Mouse (Mus musculus): ENCODE data around the gene Slc25a38.
A peak's percentile ranks its signal among the peaks of the same experiment; 100 is the strongest.

The Slc25a38 gene

GRCm38 (mm10) chr9:120110211-120111018 is at the start of gene Slc25a38:
Gene Slc25a38 (plus strand): TSS chr9:120110374.
- peak; percentile 100 for DNase-seq

- no peak for DNase-seq
These were observed 45.9 kb upstream of the Slc25a38 start for GRCm38 (mm10) chr9:120064317-120064716.

DNA sequence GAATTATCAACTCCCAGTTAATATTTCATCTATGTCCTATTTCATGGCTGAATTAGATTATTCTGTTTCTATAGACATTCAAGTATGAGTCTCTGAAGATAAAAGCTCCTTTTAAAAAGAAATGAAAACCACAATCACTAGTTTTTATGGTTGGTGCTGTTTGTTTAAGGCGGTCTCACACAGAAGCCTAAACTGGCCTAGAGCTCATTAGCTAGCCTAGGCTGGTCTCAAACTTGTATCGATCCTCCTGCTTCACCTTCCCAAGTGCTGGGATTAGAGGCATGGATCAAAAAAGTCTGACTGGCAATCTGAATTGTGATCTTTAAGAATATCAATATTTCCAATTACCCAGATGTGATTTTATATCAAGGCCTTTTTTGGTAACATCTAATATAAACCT is 42.6 kb upstream of the Slc25a38 start:
- DNase-seq, result no peak

- peak; percentile 94 for DNase-seq
These were observed 42.1 kb upstream of the Slc25a38 start for GRCm38 (mm10) chr9:120068047-120068446.

GRCm38 (mm10) chr9:120069779-120070178 is 40.4 kb upstream of the Slc25a38 start, which contains the start of gene Cx3cr1:
Gene Cx3cr1 (minus strand): TSS chr9:120069879.
- peak; percentile 73 for DNase-seq

DNA sequence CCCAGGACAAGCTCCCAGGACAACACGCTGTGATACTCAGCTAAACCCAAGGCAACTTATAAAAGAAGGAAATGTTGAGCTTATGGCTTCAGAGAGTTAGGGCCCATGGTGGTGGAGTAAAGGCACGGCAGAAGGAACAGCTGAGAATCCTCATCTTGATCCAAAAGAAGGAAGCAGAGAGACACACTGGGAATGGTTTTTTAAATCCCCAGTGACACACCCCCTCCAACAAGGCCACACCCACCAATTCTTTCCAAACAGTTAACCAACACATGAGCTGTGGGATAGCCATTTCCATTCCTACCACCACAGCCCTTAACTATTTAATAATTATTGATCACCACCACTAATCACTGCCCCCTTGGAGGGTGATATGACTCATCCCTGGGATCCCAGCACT is 38.9 kb upstream of the Slc25a38 start:
- peak; percentile 89 for DNase-seq

DNA sequence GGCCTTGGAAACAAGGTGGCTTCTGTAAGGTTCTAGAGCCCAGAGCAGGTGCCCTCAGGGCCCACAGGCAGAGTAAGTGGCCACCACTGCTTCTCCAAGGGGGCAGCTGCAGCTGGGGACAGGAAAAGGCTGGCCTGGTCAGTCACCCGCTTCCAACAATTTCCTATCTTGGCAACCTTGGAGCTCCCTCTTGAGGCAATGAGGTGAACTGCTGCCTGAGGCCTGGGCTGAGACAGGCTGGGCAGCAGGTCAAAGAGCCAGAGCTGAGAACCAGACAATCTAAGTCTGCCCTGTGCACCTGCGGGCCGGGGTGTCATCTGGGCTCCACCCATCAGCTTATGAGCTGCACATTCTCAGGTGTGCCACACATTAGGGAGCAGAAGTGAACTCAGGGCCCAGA is 37.0 kb upstream of the Slc25a38 start:
- DNase-seq, result peak; percentile 96

DNA sequence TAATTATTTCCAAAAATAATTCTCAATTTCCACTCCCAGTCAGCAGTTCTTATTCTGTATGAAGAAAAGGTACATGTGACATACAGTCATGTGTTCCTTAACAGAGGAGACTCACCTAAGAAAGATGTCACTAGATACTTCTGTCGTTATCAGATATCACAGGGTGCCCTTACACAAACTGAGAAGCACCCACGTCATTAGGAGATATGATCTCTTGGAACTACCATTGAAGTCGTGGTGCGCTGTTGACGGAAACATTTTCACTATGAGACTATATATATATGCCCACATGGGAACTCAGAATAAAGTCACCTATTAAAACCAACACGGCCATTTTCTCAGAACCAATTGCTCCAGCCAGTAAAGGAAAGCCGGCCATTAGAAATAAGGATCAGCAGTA is 35.7 kb upstream of the Slc25a38 start:
- DNase-seq, result peak; percentile 46

DNA sequence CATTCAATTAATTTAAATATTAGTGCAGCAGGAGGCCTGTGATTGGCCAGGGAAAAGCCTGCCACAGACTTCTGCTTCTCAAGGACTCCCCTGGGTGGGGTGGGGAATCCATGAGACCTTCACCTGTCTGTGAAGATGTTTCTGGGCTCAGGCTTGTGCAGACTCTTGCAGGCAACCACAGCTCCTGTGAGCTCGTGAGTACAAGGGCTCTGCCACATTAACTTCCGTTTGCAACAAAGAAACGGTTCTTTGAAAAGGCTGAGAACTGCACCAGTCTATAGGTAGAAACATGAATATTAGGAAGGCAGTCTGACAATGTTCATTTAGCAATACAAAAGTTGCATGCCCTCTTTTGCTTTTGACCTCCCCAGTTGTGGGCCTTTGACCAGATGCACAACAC is 31.9 kb upstream of the Slc25a38 start:
- no peak for DNase-seq

DNA sequence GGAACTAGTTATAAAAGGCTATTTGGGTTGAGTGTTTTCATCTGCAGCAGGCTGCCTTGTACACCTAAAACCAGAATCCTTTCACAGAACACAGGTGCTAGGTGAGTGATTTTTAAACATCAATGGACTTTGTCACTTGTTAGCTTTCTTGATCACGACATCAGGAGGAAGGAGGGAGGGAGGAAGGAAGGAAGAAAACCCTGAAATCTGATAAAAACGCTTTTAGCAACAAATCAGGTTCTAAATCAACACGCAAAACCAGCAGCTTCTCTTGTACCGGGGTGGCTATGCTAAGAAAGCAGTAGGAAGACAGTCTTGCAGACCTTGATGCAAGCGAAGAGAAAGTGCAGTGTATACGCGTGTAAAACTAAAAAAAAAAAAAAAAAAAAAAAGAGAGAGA is 30.3 kb upstream of the Slc25a38 start:
- DNase-seq, result peak; percentile 44

DNA sequence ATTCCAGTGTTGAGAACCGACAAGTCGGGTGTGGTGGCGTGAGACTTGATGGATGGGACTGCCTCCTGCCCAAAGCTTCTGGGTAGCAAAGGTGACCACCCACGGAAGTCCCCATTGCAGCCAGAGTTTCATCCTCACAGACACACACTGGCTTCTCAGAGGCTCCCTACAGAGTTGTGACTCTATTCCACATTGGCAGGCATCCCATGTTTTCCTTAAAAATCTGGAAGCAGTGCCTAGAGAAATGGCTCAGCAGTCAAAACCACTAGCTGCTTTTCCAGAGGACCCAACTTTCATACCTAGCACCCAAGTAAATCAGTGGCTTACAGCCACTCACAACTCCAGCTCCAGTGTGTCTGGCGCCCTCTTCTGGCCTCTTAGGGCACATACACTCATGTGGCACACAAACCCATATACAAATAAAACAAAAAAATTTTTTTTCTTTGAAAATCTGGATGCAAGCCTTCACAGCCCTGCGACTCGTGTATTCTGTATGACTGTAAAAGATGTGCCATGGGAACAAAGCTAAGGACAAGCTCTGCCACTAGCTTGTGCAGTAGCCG is 29.5 kb upstream of the Slc25a38 start:
- DNase-seq, result peak; percentile 86

- DNase-seq, result peak; percentile 55
These were observed 28.9 kb upstream of the Slc25a38 start for GRCm38 (mm10) chr9:120081247-120081646.

DNA sequence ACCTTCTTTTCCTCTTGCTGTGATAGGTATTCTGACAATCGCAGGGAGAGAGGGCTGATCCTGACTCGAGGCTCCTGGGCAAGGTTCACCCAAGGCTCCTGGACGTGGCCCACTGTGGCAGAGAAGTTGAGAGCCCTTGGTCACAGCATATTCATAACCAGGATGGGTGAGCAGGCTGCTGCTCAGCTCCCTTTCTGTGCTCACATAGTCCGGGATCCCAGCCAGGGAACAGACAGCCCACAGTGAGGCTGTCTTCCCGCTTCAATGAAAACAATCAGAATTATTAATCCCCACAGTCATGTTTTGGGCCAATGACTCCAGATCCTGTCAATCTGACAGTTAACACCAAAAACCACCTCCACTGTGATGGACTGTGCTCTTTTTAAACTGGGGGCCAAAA is 28.2 kb upstream of the Slc25a38 start:
- peak; percentile 75 for DNase-seq

- no peak for DNase-seq
These were observed 27.5 kb upstream of the Slc25a38 start for GRCm38 (mm10) chr9:120082691-120083090.

DNA sequence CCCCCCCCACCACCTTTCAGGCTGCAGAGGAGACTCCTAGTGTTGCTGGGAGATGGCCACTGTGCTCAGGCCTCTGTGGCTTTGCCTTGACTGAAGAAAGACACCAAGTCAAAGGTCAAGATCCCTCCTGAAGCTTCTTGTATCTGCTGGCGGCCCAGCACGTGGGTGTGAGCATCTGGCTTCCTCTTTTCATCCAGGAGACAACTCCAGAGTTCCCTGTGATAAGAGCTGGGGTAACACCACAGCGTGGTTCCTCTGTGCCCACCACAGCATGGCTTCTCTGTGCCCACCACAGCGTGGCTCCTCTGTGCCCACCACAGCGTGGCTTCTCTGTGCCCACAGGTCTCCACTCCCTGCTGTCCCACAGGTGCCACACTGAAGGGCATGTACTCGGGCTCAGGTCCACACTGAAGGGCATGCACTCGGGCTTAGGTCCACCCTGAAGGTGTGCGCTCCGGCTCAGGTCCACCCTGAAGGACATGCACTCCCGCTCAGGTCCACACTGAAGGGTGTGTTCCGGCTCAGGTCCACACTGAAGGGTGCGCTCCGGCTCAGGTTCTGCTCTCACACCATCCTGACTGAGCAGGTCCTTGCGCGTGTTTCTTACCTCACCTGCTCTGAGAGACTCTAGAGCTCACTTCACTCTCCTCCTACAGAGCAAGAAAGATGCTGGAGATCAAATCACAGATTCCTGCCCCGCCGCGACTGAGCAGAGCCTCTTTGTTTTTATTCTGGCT is 26.8 kb upstream of the Slc25a38 start:
- peak; percentile 71 for DNase-seq

GRCm38 (mm10) chr9:120084406-120084805 is 25.8 kb upstream of the Slc25a38 start:
- DNase-seq, result peak; percentile 51

DNA sequence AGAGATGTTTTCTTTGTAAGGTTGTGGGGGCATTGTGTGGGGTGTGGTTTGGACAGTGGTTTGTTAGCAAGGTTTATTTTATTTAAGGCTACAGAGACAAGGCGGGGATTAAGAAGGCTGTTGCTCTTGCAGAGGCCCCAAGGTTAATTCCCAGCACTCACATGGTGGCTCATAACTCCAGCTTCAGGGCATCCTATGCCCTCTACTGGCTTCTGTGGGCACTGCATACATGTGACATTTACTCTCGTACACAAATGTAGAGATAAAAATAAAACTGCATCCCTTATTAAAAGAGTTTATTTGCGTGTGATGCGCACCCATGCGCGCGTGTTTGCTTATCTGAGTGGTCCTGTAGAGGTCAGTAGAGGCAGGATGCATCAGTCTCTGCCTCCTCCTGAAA is 21.0 kb upstream of the Slc25a38 start:
- peak; percentile 40 for DNase-seq

DNA sequence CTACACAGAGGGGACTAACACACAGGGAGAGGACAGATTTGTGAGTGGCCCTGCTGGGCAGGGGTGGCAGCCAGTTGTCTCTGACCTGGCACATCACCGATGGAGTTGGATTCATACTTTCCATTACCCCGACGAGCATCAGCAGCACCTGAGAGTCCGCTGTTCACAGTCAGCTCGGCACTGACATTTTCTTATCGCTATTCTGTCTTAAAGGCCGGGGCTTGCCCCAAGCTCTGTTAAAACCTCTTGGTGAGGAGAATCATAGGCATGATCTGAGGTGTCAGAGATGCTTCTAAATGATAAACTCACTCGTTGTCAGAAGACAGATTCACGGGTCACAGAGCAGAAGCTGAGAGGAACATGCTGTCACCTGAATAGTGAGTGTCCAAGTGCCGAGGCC is 19.1 kb upstream of the Slc25a38 start:
- DNase-seq, result peak; percentile 83

DNA sequence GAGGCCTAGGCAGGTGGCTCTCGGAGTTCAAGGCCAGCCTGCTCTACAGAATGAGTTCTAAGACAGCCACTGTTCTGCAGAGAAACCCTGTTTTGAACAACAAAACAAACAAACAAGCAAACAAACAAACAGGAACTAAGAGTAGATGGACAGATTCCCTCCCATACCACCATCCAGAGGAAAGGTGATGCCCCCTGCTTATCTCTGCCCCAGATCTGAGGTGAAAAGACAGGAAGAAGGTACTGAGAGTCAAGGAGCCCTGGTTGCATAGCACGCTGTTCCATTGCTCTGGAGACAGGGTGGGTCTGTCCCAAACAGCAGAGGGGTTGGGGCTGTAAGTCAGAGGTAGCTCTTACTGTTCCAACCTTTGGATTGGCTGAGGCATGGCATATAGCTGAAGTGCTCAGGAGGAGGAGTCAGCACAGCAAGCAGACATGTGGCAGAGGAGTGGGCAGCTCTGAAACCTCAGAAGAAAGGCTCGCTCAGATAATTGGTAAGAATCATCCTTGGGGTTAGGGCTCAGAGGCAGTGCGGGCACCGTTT is 18.4 kb upstream of the Slc25a38 start, which contains the start of gene Ccr8:
Gene Ccr8, plus strand, starts transcription at position 419 of the 543 bp plus-strand sequence.
- DNase-seq, result peak; percentile 36

DNA sequence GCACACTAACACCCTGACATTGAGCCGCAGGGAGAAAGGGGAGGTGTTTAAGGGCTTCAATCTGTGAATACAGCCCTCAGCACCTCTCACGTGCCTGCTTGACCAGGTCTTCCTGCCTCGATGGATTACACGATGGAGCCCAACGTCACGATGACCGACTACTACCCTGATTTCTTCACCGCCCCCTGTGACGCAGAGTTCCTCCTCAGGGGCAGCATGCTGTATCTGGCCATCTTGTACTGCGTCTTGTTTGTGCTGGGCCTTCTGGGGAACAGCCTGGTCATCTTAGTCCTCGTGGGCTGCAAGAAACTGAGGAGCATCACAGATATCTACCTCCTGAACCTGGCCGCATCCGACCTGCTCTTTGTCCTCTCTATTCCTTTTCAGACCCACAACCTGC is 16.5 kb upstream of the Slc25a38 start:
- DNase-seq, result peak; percentile 78

DNA sequence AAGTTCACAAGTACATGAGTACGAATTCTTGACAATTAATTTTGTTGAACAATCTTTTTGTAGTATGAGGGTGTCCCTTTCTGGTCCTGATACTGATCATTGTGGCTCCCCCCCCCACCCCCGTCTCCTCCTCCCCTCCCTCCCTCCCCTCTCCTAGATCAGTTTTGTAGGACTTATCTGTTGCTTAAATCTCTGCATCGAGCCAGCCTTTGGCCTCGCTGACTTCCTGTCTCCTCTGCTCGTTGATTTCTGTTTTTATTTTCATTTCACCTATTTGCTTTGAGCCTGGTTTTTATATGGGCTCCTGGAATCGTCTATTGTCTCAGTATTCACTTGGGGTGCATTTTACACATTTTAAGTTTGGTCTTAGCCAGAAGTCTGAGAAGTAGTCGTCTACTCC is 14.3 kb upstream of the Slc25a38 start:
- DNase-seq, result no peak

DNA sequence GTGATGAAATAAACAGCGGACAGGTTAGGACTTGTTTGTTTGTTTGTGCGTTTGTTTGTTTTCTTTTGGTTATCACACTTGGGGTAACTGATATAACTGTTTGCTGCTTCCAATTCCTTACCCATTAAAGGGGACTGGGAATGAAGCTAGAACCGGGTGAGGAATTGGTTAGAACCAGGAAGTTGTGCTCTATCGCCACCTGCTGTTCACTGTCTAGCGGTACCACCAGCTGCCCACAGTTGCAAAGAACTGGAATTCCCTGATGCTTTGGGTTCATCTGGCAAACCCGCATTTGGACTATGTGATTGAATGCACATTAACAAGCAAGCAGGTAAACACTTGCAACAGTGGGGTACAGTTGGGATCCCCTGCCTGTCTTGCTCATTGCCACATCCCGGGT is 11.5 kb upstream of the Slc25a38 start:
- no peak for DNase-seq

GRCm38 (mm10) chr9:120099304-120099703 is 10.9 kb upstream of the Slc25a38 start:
- peak; percentile 65 for DNase-seq

Data from heart, adult 11 months (tissue).